Mouse (Mus musculus) midbrain, embryonic 14.5 days (tissue): Measurements from ENCODE around the gene Ldlrap1. TPM values are rescaled to one million over a fixed set of nuclear protein-coding genes. Genes with fewer than 3 reads are reported as not detected.

ENCODE experiments used
- ATAC-seq: fragments of 200-750 bp; cut with Nextera tagmentation; 2 replicates; pipeline ENCODE4 v1.8.0; 2017; ENCODE audit warnings: moderate number of reproducible peaks, moderate library complexity; ENCODE audit not compliant: low FRiP score, low TSS enrichment
- DNase-seq: peaks from one replicate; pipeline ENCODE4 v3.0.0-alpha.2; 2015
- H3K27ac ChIP-seq: fragments of 300-500 bp; sonication (generic); replicated peaks from 2 replicates; pipeline ENCODE4 v1.5.1; 2014; ENCODE audit warnings: mild to moderate bottlenecking, low read depth, low read length, moderate library complexity
- H3K27me3 ChIP-seq: fragments of 300-500 bp; sonication (generic); 2 replicates; pipeline ENCODE4 v1.6.1; 2014; ENCODE audit warnings: low read length, control low read depth, mixed read lengths; ENCODE audit not compliant: control insufficient read depth, insufficient read depth
- H3K36me3 ChIP-seq: fragments of 300-500 bp; sonication (generic); 2 replicates; pipeline ENCODE4 v1.6.1; 2014; ENCODE audit warnings: low read length, control low read depth; ENCODE audit not compliant: control insufficient read depth, insufficient read depth
- H3K4me1 ChIP-seq: fragments of 300-500 bp; sonication (generic); 2 replicates; pipeline ENCODE4 v1.6.1; 2014; ENCODE audit warnings: mild to moderate bottlenecking, antibody characterized with exemption, low read length, control low read depth; ENCODE audit not compliant: control insufficient read depth, insufficient read depth
- H3K4me2 ChIP-seq: fragments of 300-500 bp; sonication (generic); 2 replicates; pipeline ENCODE4 v1.6.1; 2014; ENCODE audit warnings: mild to moderate bottlenecking, low read length, moderate library complexity
- H3K4me3 ChIP-seq: fragments of 300-500 bp; sonication (generic); replicated peaks from 2 replicates; pipeline ENCODE4 v1.5.1; 2014; ENCODE audit warnings: low read depth, low read length
- H3K9ac ChIP-seq: fragments of 300-500 bp; sonication (generic); replicated peaks from 2 replicates; pipeline ENCODE4 v1.6.1; 2014; ENCODE audit warnings: mild to moderate bottlenecking, low read length, moderate library complexity
- H3K9me3 ChIP-seq: fragments of 300-500 bp; sonication (generic); 2 replicates; pipeline ENCODE4 v1.6.1; 2016; ENCODE audit warnings: low read length, control low read depth, mixed read lengths; ENCODE audit not compliant: control insufficient read depth
- WGBS: fragments of 180-500 bp; shearing (Covaris S2); extraction: QIAGEN DNeasy Blood & Tissue Kit; methylation state at CpG from one replicate; pipeline ENCODE4 v1.1.7; 2014; 5-methylcytosine and 5-hydroxymethylcytosine counted together
- polyA plus RNA-seq: library from polyadenylated mRNA; unstranded; fragments of >200 nt; fragmentation: Nextera tagmentation; extraction: Ambion mirVana; gene quantifications from 2 replicates; pipeline ENCODE4 v1.2.1, GENCODE M21; 2014

Gene Ldlrap1
- polyA plus RNA-seq, 1 experiment from 2014 or later: 1.9 TPM

GRCm38 (mm10) chr4:134759564-134759963 is 8.3 kb downstream of the Ldlrap1 start:
- Histone ChIP-seq H3K9ac (no peak overlapping the region), H3K4me1 (no peaks in the 10 kb centered on the region), H3K9me3 (no peaks in the 10 kb centered on the region), H3K4me3 (no peak overlapping the region), H3K27ac (no peak overlapping the region), H3K27me3 (no peaks in the 10 kb centered on the region), H3K36me3 (no peaks in the 10 kb centered on the region), H3K4me2 (no peak overlapping the region)
- DNase-seq (no peak), ATAC-seq (no peak)
- 93% methylated on average over 7 of the region's 7 CpGs for WGBS

- Histone ChIP-seq H3K27me3 (no peaks in the 10 kb centered on the region), H3K9me3 (no peaks in the 10 kb centered on the region), H3K4me3 (no peak overlapping the region), H3K9ac (no peak overlapping the region), H3K36me3 (no peaks in the 10 kb centered on the region), H3K4me2 (no peak overlapping the region), H3K27ac (no peak overlapping the region), H3K4me1 (no peaks in the 10 kb centered on the region)
- ATAC-seq (no peak), DNase-seq (no peak)
- WGBS: 97% methylated on average over 14 of the region's 14 CpGs
Observed at GRCm38 (mm10) chr4:134758922-134759321, 8.9 kb downstream of the Ldlrap1 start.

- Histone ChIP-seq H3K4me2 (no peak overlapping the region), H3K4me3 (no peak overlapping the region), H3K36me3 (no peaks in the 10 kb centered on the region), H3K9me3 (no peaks in the 10 kb centered on the region), H3K27ac (no peak overlapping the region), H3K9ac (no peak overlapping the region), H3K27me3 (no peaks in the 10 kb centered on the region), H3K4me1 (peaks cover 3% of the 10 kb centered on the region; the same call in 1 of the 2 replicates)
- WGBS: 89% methylated on average over 4 of the region's 4 CpGs
- ATAC-seq: no peak
- no peak for DNase-seq
Observed at GRCm38 (mm10) chr4:134758367-134758766, 9.5 kb downstream of the Ldlrap1 start.

GRCm38 (mm10) chr4:134756953-134757352 is 10.9 kb downstream of the Ldlrap1 start:
- Histone ChIP-seq H3K27ac (no peak overlapping the region), H3K4me3 (no peak overlapping the region), H3K9me3 (no peaks in the 10 kb centered on the region), H3K9ac (no peak overlapping the region), H3K36me3 (no peaks in the 10 kb centered on the region), H3K27me3 (no peaks in the 10 kb centered on the region), H3K4me1 (peaks cover 3% of the 10 kb centered on the region; the same call in 1 of the 2 replicates), H3K4me2 (no peak overlapping the region)
- 85% methylated on average over 7 of the region's 7 CpGs for WGBS
- DNase-seq: no peak
- no peak for ATAC-seq

- no peak for ATAC-seq
- Histone ChIP-seq H3K27me3 (no peaks in the 10 kb centered on the region), H3K36me3 (no peaks in the 10 kb centered on the region), H3K9ac (no peak overlapping the region), H3K4me1 (peaks cover 3% of the 10 kb centered on the region; the same call in 1 of the 2 replicates), H3K4me2 (no peak overlapping the region), H3K27ac (no peak overlapping the region), H3K4me3 (no peak overlapping the region), H3K9me3 (no peaks in the 10 kb centered on the region)
- no peak for DNase-seq
- WGBS: 82% methylated on average over 13 of the region's 13 CpGs
Observed at GRCm38 (mm10) chr4:134754941-134755340, 12.9 kb downstream of the Ldlrap1 start.

GRCm38 (mm10) chr4:134754371-134754770 is 13.5 kb downstream of the Ldlrap1 start:
- 47% methylated on average over 10 of the region's 10 CpGs for WGBS
- H3K36me3 ChIP-seq: no peaks in the 10 kb centered on the region
- no peak overlapping the region for H3K9ac ChIP-seq
- H3K4me3 ChIP-seq: no peak overlapping the region
- H3K27ac ChIP-seq: no peak overlapping the region
- ATAC-seq (no peak), DNase-seq (no peak)
- H3K4me2 ChIP-seq: no peak overlapping the region
- H3K27me3 ChIP-seq: no peaks in the 10 kb centered on the region
- H3K9me3 ChIP-seq: no peaks in the 10 kb centered on the region
- H3K4me1 ChIP-seq: peaks cover 3% of the 10 kb centered on the region; the same call in 1 of the 2 replicates

GRCm38 (mm10) chr4:134753516-134754261 is 14.1 kb downstream of the Ldlrap1 start:
- 16% methylated on average over 17 of the region's 17 CpGs for WGBS
- Histone ChIP-seq H3K4me3 (no peak overlapping the region), H3K4me1 (peaks cover 3% of the 10 kb centered on the region; the same call in 1 of the 2 replicates), H3K9me3 (no peaks in the 10 kb centered on the region), H3K27ac (no peak overlapping the region), H3K4me2 (no peak overlapping the region), H3K27me3 (no peaks in the 10 kb centered on the region), H3K36me3 (no peaks in the 10 kb centered on the region), H3K9ac (no peak overlapping the region)
- DNase-seq (no peak), ATAC-seq (no peak)

- Histone ChIP-seq H3K4me3 (no peak overlapping the region), H3K27me3 (no peaks in the 10 kb centered on the region), H3K9me3 (no peaks in the 10 kb centered on the region), H3K27ac (no peak overlapping the region), H3K4me2 (no peak overlapping the region), H3K36me3 (no peaks in the 10 kb centered on the region), H3K9ac (no peak overlapping the region), H3K4me1 (peaks cover 3% of the 10 kb centered on the region; the same call in 1 of the 2 replicates)
- WGBS: 42% methylated on average over 11 of the region's 11 CpGs
- DNase-seq: no peak
- no peak for ATAC-seq
Observed at GRCm38 (mm10) chr4:134752911-134753426, 14.9 kb downstream of the Ldlrap1 start.
